Mouse (Mus musculus): Measurements from ENCODE around the gene Serpinb9e. TPM values are rescaled to one million over a fixed set of nuclear protein-coding genes. Genes with fewer than 3 reads are reported as not detected.
"Not testable (repeated sequence)": the region's sequence is repeated elsewhere in the genome, so short reads cannot be mapped to it uniquely, and the experiment has no call there.

Serpinb9e gene
- not detected in 2 replicates for polyA plus RNA-seq (2015; fragmentation: Nextera tagmentation; extraction: Ambion mirVana)

DNA sequence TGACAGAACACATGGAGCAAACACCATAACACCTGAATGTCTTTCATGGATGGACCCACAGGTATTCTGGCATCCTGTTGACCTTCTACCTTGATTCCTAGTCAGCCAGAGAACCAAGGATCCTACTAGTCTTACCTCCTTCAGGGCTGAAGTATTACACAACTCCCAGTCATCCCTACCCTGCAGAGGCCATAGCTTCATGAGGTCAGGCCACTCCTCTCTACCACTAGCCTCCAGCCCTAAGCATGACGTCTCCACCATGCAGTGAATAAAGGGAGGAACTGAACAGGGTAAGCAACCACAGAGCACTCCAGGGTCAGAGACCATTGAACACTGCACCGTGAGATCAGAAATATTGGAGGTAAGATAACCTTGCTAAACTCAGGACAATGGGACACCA lies at the start of gene Serpinb9e:
TSS of gene Serpinb9e (plus strand) at position 301 of the 400 bp plus-strand sequence.
- not testable (repeated sequence) for H3K4me1 ChIP-seq (ENCODE audit: insufficient read depth, low read length); H3K36me3 ChIP-seq (ENCODE audit: insufficient read depth, low read length); H3K27me3 ChIP-seq (ENCODE audit: insufficient read depth, low read length); ATAC-seq (ENCODE audit: low FRiP score, low TSS enrichment); H3K9ac ChIP-seq (replicated peaks; ENCODE audit: low read length); H3K27ac ChIP-seq (ENCODE audit: low read length); H3K4me3 ChIP-seq (ENCODE audit: low read length); H3K4me2 ChIP-seq (replicated peaks; ENCODE audit: low read depth, low read length); H3K9me3 ChIP-seq (ENCODE audit: low read length)
- 79% methylated on average over 2 of the region's 2 CpGs for WGBS

DNA sequence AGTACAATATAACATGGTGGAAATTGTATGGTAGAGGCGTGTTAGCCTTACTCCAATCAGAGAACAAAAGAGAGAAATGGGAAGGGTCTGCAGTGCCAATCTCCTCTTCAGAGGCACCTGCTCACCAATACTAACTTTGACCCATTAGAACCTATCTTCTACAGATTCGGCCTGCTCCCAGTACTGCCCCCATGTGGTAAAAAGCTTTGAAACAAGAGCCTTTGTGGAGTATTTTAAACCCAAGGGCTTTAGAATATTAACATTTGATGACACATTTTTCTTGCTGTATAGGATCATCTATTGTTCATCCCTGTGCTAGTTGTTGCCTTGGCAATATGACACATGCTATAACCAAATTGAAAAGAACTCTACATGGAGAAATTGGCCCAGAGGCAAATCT lies 49.7 kb upstream of the Serpinb9e start:
- Histone ChIP-seq H3K27me3 (ENCODE audit: insufficient read depth, low read length) (no peaks in the 10 kb centered on the region), H3K9ac (replicated peaks; ENCODE audit: low read length) (no peak overlapping the region), H3K4me3 (ENCODE audit: low read length) (no peak overlapping the region), H3K9me3 (ENCODE audit: low read length) (no peaks in the 10 kb centered on the region), H3K36me3 (ENCODE audit: insufficient read depth, low read length) (no peaks in the 10 kb centered on the region), H3K27ac (ENCODE audit: low read length) (no peak overlapping the region), H3K4me1 (ENCODE audit: insufficient read depth, low read length) (no peaks in the 10 kb centered on the region), H3K4me2 (replicated peaks; ENCODE audit: low read depth, low read length) (no peak overlapping the region)
- 56% methylated on average over 2 of the region's 2 CpGs for WGBS
- ATAC-seq (ENCODE audit: low FRiP score, low TSS enrichment) = no peak

DNA sequence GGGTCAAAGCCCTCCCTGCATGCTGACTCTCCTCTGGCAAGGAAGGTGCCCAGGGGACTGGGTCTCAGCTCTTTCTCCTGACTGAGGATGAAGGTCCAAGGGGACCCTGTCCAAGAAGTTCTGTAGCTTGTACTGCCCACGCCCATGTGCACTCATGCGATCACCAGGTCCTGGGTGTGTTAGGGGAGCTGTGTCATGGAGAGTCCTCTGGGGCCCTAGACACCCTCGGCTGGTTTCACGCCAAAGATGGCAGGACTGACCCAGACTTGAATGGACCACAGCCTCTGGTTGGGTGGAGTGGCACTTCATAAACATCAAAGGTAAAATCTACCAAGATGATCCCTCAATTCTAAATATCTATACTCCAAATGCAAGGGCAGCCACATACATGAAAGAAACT lies 59.2 kb downstream of the Serpinb9e start:
- ATAC-seq (ENCODE audit: low FRiP score, low TSS enrichment); H3K4me2 ChIP-seq (replicated peaks; ENCODE audit: low read depth, low read length); H3K9me3 ChIP-seq (ENCODE audit: low read length); H3K9ac ChIP-seq (replicated peaks; ENCODE audit: low read length); H3K4me1 ChIP-seq (ENCODE audit: insufficient read depth, low read length); H3K27me3 ChIP-seq (ENCODE audit: insufficient read depth, low read length); H3K27ac ChIP-seq (ENCODE audit: low read length); H3K4me3 ChIP-seq (ENCODE audit: low read length); H3K36me3 ChIP-seq (ENCODE audit: insufficient read depth, low read length): not testable (repeated sequence)
- WGBS = 90% methylated on average over 4 of the region's 4 CpGs

Other genes with a start within 250 kb of the Serpinb9e start
- gene Serpinb9, start 246.4 kb upstream of the Serpinb9e start, polyA plus RNA-seq (2015; fragmentation: Nextera tagmentation; extraction: Ambion mirVana) = 11.4 TPM in 2 replicates
- 0.09 TPM in 1 of 2 replicates, not detected in the other for gene Serpinb9b, start 222.2 kb upstream of the Serpinb9e start, polyA plus RNA-seq (2015; fragmentation: Nextera tagmentation; extraction: Ambion mirVana)
- not detected in 2 replicates for gene Serpinb1b, start 171.0 kb upstream of the Serpinb9e start, polyA plus RNA-seq (2015; fragmentation: Nextera tagmentation; extraction: Ambion mirVana)
- not detected in 2 replicates for gene Serpinb9c, start 89.9 kb upstream of the Serpinb9e start, polyA plus RNA-seq (2015; fragmentation: Nextera tagmentation; extraction: Ambion mirVana)
- not detected in 2 replicates for gene Serpinb9d, start 56.7 kb upstream of the Serpinb9e start, polyA plus RNA-seq (2015; fragmentation: Nextera tagmentation; extraction: Ambion mirVana)
- gene Serpinb9f, start 74.5 kb downstream of the Serpinb9e start, polyA plus RNA-seq (2015; fragmentation: Nextera tagmentation; extraction: Ambion mirVana) = not detected in 2 replicates
- not detected in 2 replicates for gene Gm11397, start 146.1 kb downstream of the Serpinb9e start, polyA plus RNA-seq (2015; fragmentation: Nextera tagmentation; extraction: Ambion mirVana)
- not detected in 2 replicates for gene Serpinb9g, start 235.2 kb downstream of the Serpinb9e start, polyA plus RNA-seq (2015; fragmentation: Nextera tagmentation; extraction: Ambion mirVana)

Data from kidney, embryonic 16.5 days (tissue).